8 mouse cellular contexts compared by ENCODE assay signal in genomic region chr10:56431600-56432389, GRCm38 (mm10). TPM values are rescaled to one million over a fixed set of nuclear protein-coding genes. Genes with fewer than 3 reads are reported as not detected.
DNase-seq lines count a peak whose midpoint lies in the region; ATAC-seq and TF ChIP-seq lines count a peak whose summit lies in the region.

No protein-coding gene starts in this region.

- peak overlapping the region; percentile 41; the same call in 1 of the 2 replicates for H3K9ac ChIP-seq in lung, embryonic 14.5 days
- peak overlapping the region; percentile 32; the same call in 1 of the 2 replicates for H3K9ac ChIP-seq in hindbrain, embryonic 11.5 days (ENCODE audit: low read depth, low read length)

- H3K27me3 ChIP-seq in lung, embryonic 14.5 days (ENCODE audit: insufficient read depth, low read length), result no peaks in the 10 kb centered on the region
- no peaks in the 10 kb centered on the region for H3K27me3 ChIP-seq in hindbrain, embryonic 11.5 days (ENCODE audit: control insufficient read depth, insufficient read depth, low read length)
- H3K27me3 ChIP-seq in midbrain, embryonic 10.5 days (ENCODE audit: low read depth, poor library complexity, severe bottlenecking), result no peaks in the 10 kb centered on the region
- H3K27me3 ChIP-seq in thymus, adult 2 months (ENCODE audit: control insufficient read depth, insufficient read depth, low read length), result no peaks in the 10 kb centered on the region

- no peaks in the 10 kb centered on the region for H3K9me3 ChIP-seq in lung, embryonic 14.5 days (ENCODE audit: low read depth, low read length)
- no peaks in the 10 kb centered on the region for H3K9me3 ChIP-seq in hindbrain, embryonic 11.5 days (ENCODE audit: control insufficient read depth, low read length)
- no peaks in the 10 kb centered on the region for H3K9me3 ChIP-seq in midbrain, embryonic 10.5 days (replicated peaks)

- no peak for TF ChIP-seq CTCF in lung, embryonic 14.5 days (IDR thresholded peaks at IDR 0.05; ENCODE audit: low read depth)
- TF ChIP-seq CTCF in thymus, adult 2 months (IDR thresholded peaks at IDR 0.05; ENCODE audit: borderline replicate concordance, control insufficient read depth, extremely low read depth, insufficient read depth, low read length, poor library complexity), result no peak

- H3K27ac ChIP-seq in lung, embryonic 14.5 days (ENCODE audit: low read depth), result peak overlapping the region; percentile 55; the same call in 1 of the 2 replicates
- no peak overlapping the region; the same call in 1 of the 2 replicates for H3K27ac ChIP-seq in hindbrain, embryonic 11.5 days (ENCODE audit: low read depth, low read length)
- peak overlapping the region; percentile 69 for H3K27ac ChIP-seq in midbrain, embryonic 10.5 days (replicated peaks)
- no peak overlapping the region for H3K27ac ChIP-seq in thymus, adult 2 months (ENCODE audit: control insufficient read depth, insufficient read depth, low read length)

- DNase-seq in adrenal gland, postnatal 10 days, result peak; percentile 16
- no peak for DNase-seq in adrenal gland, adult 18-20 months (ENCODE audit: low spot score in 2 of 2)
- peak; percentile 82 for DNase-seq in lung, embryonic 14.5 days
- no peak for DNase-seq in lung, postnatal 25 days (ENCODE audit: low spot score)
- DNase-seq in hindbrain, embryonic 11.5 days (ENCODE audit: low spot score), result peak; percentile 58
- DNase-seq in midbrain, embryonic 10.5 days (ENCODE audit: low spot score), result peak; percentile 52
- no peak for DNase-seq in urinary bladder, postnatal 25 days (ENCODE audit: low spot score)
- DNase-seq in thymus, adult 2 months, result no peak

- peaks cover 5% of the 10 kb centered on the region; the same call in 1 of the 2 replicates for H3K4me1 ChIP-seq in lung, embryonic 14.5 days (ENCODE audit: insufficient read depth)
- no peaks in the 10 kb centered on the region for H3K4me1 ChIP-seq in hindbrain, embryonic 11.5 days (replicated peaks; ENCODE audit: control insufficient read depth, insufficient read depth, low read length)
- peaks cover 12% of the 10 kb centered on the region for H3K4me1 ChIP-seq in midbrain, embryonic 10.5 days
- no peaks in the 10 kb centered on the region for H3K4me1 ChIP-seq in thymus, adult 2 months (replicated peaks; ENCODE audit: control insufficient read depth, insufficient read depth, low read length)

- 7% methylated on average over 23 of the region's 23 CpGs for WGBS in lung, embryonic 14.5 days
- 22% methylated on average over 23 of the region's 23 CpGs for WGBS in hindbrain, embryonic 11.5 days
- 27% methylated on average over 23 of the region's 23 CpGs for WGBS in midbrain, embryonic 10.5 days
- 84% methylated on average over 23 of the region's 23 CpGs for WGBS in thymus, adult 2 months

- ATAC-seq in lung, embryonic 14.5 days (ENCODE audit: insufficient read depth), result peak; percentile 84
- peak; percentile 69; the same call in 1 of the 2 replicates for ATAC-seq in hindbrain, embryonic 11.5 days (ENCODE audit: low FRiP score)

- TF ChIP-seq POLR2A in thymus, adult 2 months (IDR thresholded peaks at IDR 0.05; ENCODE audit: control insufficient read depth, extremely low read depth, insufficient read depth, low read length, poor library complexity), result no peak

- H3K4me3 ChIP-seq in lung, embryonic 14.5 days (ENCODE audit: low read depth, low read length), result peak overlapping the region; percentile 24
- H3K4me3 ChIP-seq in hindbrain, embryonic 11.5 days (ENCODE audit: low read depth, low read length), result peak overlapping the region; percentile 21
- H3K4me3 ChIP-seq in midbrain, embryonic 10.5 days, result peak overlapping the region; percentile 42
- H3K4me3 ChIP-seq in thymus, adult 2 months (ENCODE audit: control insufficient read depth, insufficient read depth, low read length), result no peak overlapping the region

- peak overlapping the region; percentile 66 for H3K4me2 ChIP-seq in lung, embryonic 14.5 days
- H3K4me2 ChIP-seq in hindbrain, embryonic 11.5 days (replicated peaks; ENCODE audit: low read depth, low read length), result peak overlapping the region; percentile 42

- no peaks in the 10 kb centered on the region for H3K36me3 ChIP-seq in lung, embryonic 14.5 days (ENCODE audit: insufficient read depth)
- no peaks in the 10 kb centered on the region for H3K36me3 ChIP-seq in hindbrain, embryonic 11.5 days (ENCODE audit: control insufficient read depth, insufficient read depth, low read length)
- H3K36me3 ChIP-seq in midbrain, embryonic 10.5 days, result no peaks in the 10 kb centered on the region
- H3K36me3 ChIP-seq in thymus, adult 2 months (ENCODE audit: control insufficient read depth, insufficient read depth, low read length), result no peaks in the 10 kb centered on the region

RNA-seq across cellular contexts. Expression of gene Gja1, which starts 54.7 kb away (rescaled TPM):
- total RNA-seq in adrenal gland, postnatal 10 days (2021), result 100 to 1,000 TPM; 127 to 156 TPM
- 100 to 1,000 TPM; 190 to 409 TPM for total RNA-seq in adrenal gland, adult 18-20 months (2021)
- 114 and 118 TPM in 2 replicates for polyA plus RNA-seq in lung, embryonic 14.5 days (2014; fragmentation: Nextera tagmentation; extraction: Ambion mirVana)
- polyA plus RNA-seq in hindbrain, embryonic 11.5 days (2014; fragmentation: Nextera tagmentation; extraction: Ambion mirVana), result 160 and 163 TPM in 2 replicates
- 121 and 144 TPM in 2 replicates for polyA plus RNA-seq in midbrain, embryonic 10.5 days (2016; fragmentation: Nextera tagmentation; extraction: Ambion mirVana)
- polyA plus RNA-seq in thymus, adult 2 months (2012; rRNA removed), result 4.6 and 7.3 TPM in 2 replicates

Comparison
In these comparisons a context has a peak if more than half of its experiments do, and no peak if none do; other contexts are left out.
1. DNase-seq: peak in adrenal gland, postnatal 10 days (single experiment), lung, embryonic 14.5 days (single experiment), hindbrain, embryonic 11.5 days (single experiment) and midbrain, embryonic 10.5 days (single experiment); none in adrenal gland, adult 18-20 months (0 of 2), lung, postnatal 25 days (single experiment), urinary bladder, postnatal 25 days (single experiment) and thymus, adult 2 months (single experiment).
2. H3K27ac ChIP-seq: peak in lung, embryonic 14.5 days (single experiment) and midbrain, embryonic 10.5 days (single experiment); none in hindbrain, embryonic 11.5 days (single experiment) and thymus, adult 2 months (single experiment).
3. RNA of gene Gja1, which starts 54.7 kb away (polyA plus RNA-seq): 160 to 163 TPM in hindbrain, embryonic 11.5 days, 121 to 144 TPM in midbrain, embryonic 10.5 days and 114 to 118 TPM in lung, embryonic 14.5 days; 4.6 to 7.3 TPM in thymus, adult 2 months; every median in the first group is over 10 times any median in the second.